Mouse (Mus musculus) thymus, adult 2 months (tissue): ENCODE results near the gene Letmd1. TPM values are rescaled to one million over a fixed set of nuclear protein-coding genes. Genes with fewer than 3 reads are reported as not detected.
"Not testable (repeated sequence)": the region's sequence is repeated elsewhere in the genome, so short reads cannot be mapped to it uniquely, and the experiment has no call there.

Experiments used
- DNase-seq: peaks from one replicate; pipeline ENCODE4 v3.0.0; 2021
- H3K27ac ChIP-seq: fragments of 200-500 bp; 2 replicates; pipeline ENCODE4 v1.5.1; 2012; ENCODE audit warnings: low read length, control low read depth; ENCODE audit not compliant: control insufficient read depth, insufficient read depth
- H3K27me3 ChIP-seq: fragments of 200-500 bp; 2 replicates; pipeline ENCODE4 v1.6.1; 2012; ENCODE audit warnings: mild to moderate bottlenecking, low read length, moderate library complexity, mixed read lengths; ENCODE audit not compliant: control insufficient read depth, insufficient read depth
- H3K36me3 ChIP-seq: fragments of 200-500 bp; 2 replicates; pipeline ENCODE4 v1.6.1; 2012; ENCODE audit warnings: mild to moderate bottlenecking, low read length, moderate library complexity; ENCODE audit not compliant: control insufficient read depth, insufficient read depth
- H3K4me1 ChIP-seq: fragments of 200-500 bp; replicated peaks from 2 replicates; pipeline ENCODE4 v1.6.1; 2012; ENCODE audit warnings: low read length; ENCODE audit not compliant: control insufficient read depth, insufficient read depth
- H3K4me3 ChIP-seq: fragments of 200-500 bp; 2 replicates; pipeline ENCODE4 v1.5.1; 2012; ENCODE audit warnings: mild to moderate bottlenecking, low read length, control low read depth, moderate library complexity; ENCODE audit not compliant: control insufficient read depth, insufficient read depth
- CTCF ChIP-seq: fragments of 200-500 bp; IDR thresholded peaks from 2 replicates; pipeline ENCODE4 v1.5.1; 2012; ENCODE audit warnings: mild to moderate bottlenecking, control low read depth, low read length, moderate library complexity, borderline replicate concordance; ENCODE audit not compliant: control insufficient read depth, poor library complexity, insufficient read depth; ENCODE audit errors: extremely low read depth
- POLR2A ChIP-seq: fragments of 200-500 bp; IDR thresholded peaks from 2 replicates; pipeline ENCODE4 v1.6.1; 2012; ENCODE audit warnings: mild to moderate bottlenecking, low read length, control low read depth, moderate library complexity; ENCODE audit not compliant: control insufficient read depth, poor library complexity, insufficient read depth; ENCODE audit errors: extremely low read depth
- WGBS: fragments of 180-500 bp; shearing (Covaris S2); methylation state at CpG from one replicate; pipeline ENCODE4 v1.1.7; 2018; 5-methylcytosine and 5-hydroxymethylcytosine counted together
- polyA plus RNA-seq: library from polyadenylated mRNA; depleted of rRNA; stranded (reverse); fragments of >200 nt; gene quantifications from 2 replicates; pipeline ENCODE4 v1.2.3, GENCODE M21; 2012

Gene Letmd1
- polyA plus RNA-seq, 1 experiment: 83.1 TPM

DNA sequence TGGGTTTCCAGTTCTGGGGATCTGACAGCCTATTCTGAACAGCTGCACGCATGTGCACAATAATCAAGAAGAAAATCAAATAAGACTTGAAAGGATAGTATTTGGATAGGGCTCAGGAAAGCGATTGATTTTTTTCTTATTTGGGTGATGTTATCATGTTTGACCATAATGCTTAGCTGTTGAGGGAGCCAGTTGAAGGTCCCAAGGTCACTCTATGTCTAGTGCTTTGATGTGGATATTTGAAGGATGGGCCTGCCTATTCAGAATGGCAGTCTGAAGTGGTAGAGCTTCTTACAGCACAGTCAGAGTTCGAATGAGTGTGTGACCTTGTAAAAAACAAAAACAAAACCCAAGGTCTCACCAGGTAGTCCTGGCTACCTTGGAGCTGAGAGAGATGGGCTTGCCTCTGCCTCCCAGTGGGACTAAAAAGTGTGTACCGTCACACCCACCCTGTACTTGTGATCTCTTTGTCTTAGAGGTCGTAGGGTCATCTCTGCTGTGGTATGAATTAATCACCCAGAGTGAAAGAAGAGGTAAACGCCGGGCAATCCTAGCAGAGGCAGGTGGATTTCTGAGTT, 5.2 kb downstream of the Letmd1 start:
- Histone ChIP-seq H3K36me3 (peaks cover 36% of the 10 kb centered on the region), H3K4me1 (peaks cover 7% of the 10 kb centered on the region), H3K27ac (no peak overlapping the region), H3K27me3 (no peaks in the 10 kb centered on the region), H3K4me3 (no peak overlapping the region)
- 96% methylated on average over 7 of the region's 7 CpGs for WGBS
- DNase-seq: no peak
- TF ChIP-seq CTCF: no peak
- TF ChIP-seq POLR2A: no peak

DNA sequence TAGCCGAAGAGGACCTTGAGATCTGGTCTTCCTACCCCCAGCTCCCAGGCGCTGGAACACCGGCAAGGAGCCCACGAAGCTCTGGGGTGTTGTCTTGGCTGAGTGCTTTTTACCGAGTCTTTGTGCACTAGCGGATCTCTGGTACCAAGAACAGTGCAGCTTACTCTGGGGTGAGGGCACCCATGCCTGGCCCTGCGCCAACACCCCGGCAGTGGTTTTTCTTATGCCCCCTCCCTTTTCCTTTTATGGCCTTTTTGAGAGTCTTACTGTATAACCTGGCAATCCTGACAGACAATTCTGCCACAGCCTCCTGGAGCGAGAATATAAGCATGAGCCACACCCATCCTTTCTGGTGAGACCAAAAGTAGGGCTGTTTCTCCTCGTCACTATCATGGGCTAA, 9.5 kb downstream of the Letmd1 start:
- DNase-seq: no peak
- WGBS: 89% methylated on average over 10 of the region's 10 CpGs
- no peak overlapping the region for H3K4me3 ChIP-seq
- TF ChIP-seq CTCF (no peak), POLR2A (no peak)
- no peaks in the 10 kb centered on the region for H3K4me1 ChIP-seq
- no peak overlapping the region for H3K27ac ChIP-seq
- H3K36me3 ChIP-seq: peaks cover 63% of the 10 kb centered on the region
- no peaks in the 10 kb centered on the region for H3K27me3 ChIP-seq

GRCm38 (mm10) chr15:100478925-100479324, 10.1 kb downstream of the Letmd1 start:
- DNase-seq: no peak
- no peaks in the 10 kb centered on the region for H3K27me3 ChIP-seq
- H3K27ac ChIP-seq: no peak overlapping the region
- no peak overlapping the region for H3K4me3 ChIP-seq
- peaks cover 64% of the 10 kb centered on the region for H3K36me3 ChIP-seq
- H3K4me1 ChIP-seq: no peaks in the 10 kb centered on the region
- 96% methylated on average over 4 of the region's 4 CpGs for WGBS
- TF ChIP-seq POLR2A (no peak), CTCF (no peak)

- H3K27ac ChIP-seq: no peak overlapping the region
- H3K27me3 ChIP-seq: no peaks in the 10 kb centered on the region
- no peak for TF ChIP-seq CTCF
- TF ChIP-seq POLR2A: no peak
- H3K4me3 ChIP-seq: no peak overlapping the region
- WGBS: 96% methylated on average over 3 of the region's 3 CpGs
- H3K4me1 ChIP-seq: no peaks in the 10 kb centered on the region
- no peak for DNase-seq
- peaks cover 47% of the 10 kb centered on the region for H3K36me3 ChIP-seq
Observed at GRCm38 (mm10) chr15:100485576-100485975, 16.8 kb downstream of the Letmd1 start.

DNA sequence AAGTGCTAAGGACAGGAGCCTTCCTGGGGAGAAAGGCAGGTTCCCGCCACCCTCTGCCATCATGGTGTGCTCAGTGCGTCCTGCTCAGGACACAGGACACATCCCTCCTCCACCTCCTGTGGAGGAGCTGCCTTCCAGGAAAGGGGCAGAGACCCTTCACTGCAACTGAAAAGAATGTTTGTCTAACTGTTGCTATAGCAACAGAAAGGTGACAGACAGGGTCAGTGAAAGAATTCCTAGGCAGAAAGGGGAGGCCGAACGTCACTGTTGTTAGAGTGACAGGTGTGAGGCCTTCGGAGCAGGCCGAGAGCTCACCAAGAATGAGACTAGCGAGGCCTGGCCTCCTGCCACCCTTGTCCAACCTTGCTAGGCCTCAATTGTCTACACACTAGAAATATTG, 17.6 kb downstream of the Letmd1 start:
- peaks cover 38% of the 10 kb centered on the region for H3K36me3 ChIP-seq
- H3K4me1 ChIP-seq: no peaks in the 10 kb centered on the region
- no peak for DNase-seq
- H3K27ac ChIP-seq: no peak overlapping the region
- H3K27me3 ChIP-seq: no peaks in the 10 kb centered on the region
- WGBS: 97% methylated on average over 7 of the region's 7 CpGs
- H3K4me3 ChIP-seq: no peak overlapping the region
- TF ChIP-seq CTCF (no peak), POLR2A (no peak)

- Histone ChIP-seq H3K27me3 (no peaks in the 10 kb centered on the region), H3K4me3 (no peak overlapping the region), H3K27ac (no peak overlapping the region), H3K4me1 (no peaks in the 10 kb centered on the region), H3K36me3 (peaks cover 32% of the 10 kb centered on the region)
- no peak for DNase-seq
- TF ChIP-seq POLR2A: no peak
- no peak for TF ChIP-seq CTCF
- 83% methylated on average over 2 of the region's 2 CpGs for WGBS
Observed at GRCm38 (mm10) chr15:100487050-100487449, 18.2 kb downstream of the Letmd1 start.

- peaks cover 26% of the 10 kb centered on the region for H3K36me3 ChIP-seq
- not testable (repeated sequence) for H3K27ac ChIP-seq, H3K27me3 ChIP-seq, H3K4me3 ChIP-seq, DNase-seq, H3K4me1 ChIP-seq
- WGBS: 88% methylated on average over 1 of the region's 1 CpGs
Observed at GRCm38 (mm10) chr15:100488297-100488696, 19.5 kb downstream of the Letmd1 start.
